Mouse (Mus musculus) granulocyte monocyte progenitor cell, adult 5-6 weeks (primary cell): ENCODE measurements around the gene Psmc5. TPM values are rescaled to one million over a fixed set of nuclear protein-coding genes. Genes with fewer than 3 reads are reported as not detected.
A peak's percentile ranks its signal among the peaks of the same experiment; 100 is the strongest.

Experiments
- ATAC-seq: replicated peaks from 2 replicates; pipeline ENCODE4 v1.8.0; 2016; ENCODE audit warnings: mild to moderate bottlenecking, moderate TSS enrichment, inconsistent platforms; ENCODE audit not compliant: poor library complexity, severe bottlenecking
- total RNA-seq, 2 experiments: library from RNA; stranded (forward) in 1 of 2; stranded (reverse) in 1 of 2; fragments of 200-712, 200-1000 nt in 1 of 2; fragments of >200 nt in 1 of 2; fragmentation: Nextera tagmentation in 1 of 2; gene quantifications; 2 replicates each; pipeline ENCODE4 v1.2.3; 2014 to 2017

Psmc5 gene
- total RNA-seq, 2 experiments from 2014 or later, result 106 to 108 TPM

GRCm38 (mm10) chr11:106305348-106306064 is 49.6 kb downstream of the Psmc5 start:
- peak; percentile 93 for ATAC-seq

- no peak for ATAC-seq
Observed at GRCm38 (mm10) chr11:106306065-106306385, 50.1 kb downstream of the Psmc5 start.

GRCm38 (mm10) chr11:106306758-106307157 is 50.8 kb downstream of the Psmc5 start:
- no peak for ATAC-seq

GRCm38 (mm10) chr11:106307432-106307831 is 51.5 kb downstream of the Psmc5 start:
- no peak for ATAC-seq

- ATAC-seq, result no peak
Observed at GRCm38 (mm10) chr11:106308162-106308561, 52.2 kb downstream of the Psmc5 start.

GRCm38 (mm10) chr11:106310123-106310522 is 54.2 kb downstream of the Psmc5 start:
- no peak for ATAC-seq

Other genes with a start within 250 kb of the Psmc5 start
- gene Kcnh6, start 248.0 kb upstream of the Psmc5 start, total RNA-seq (2014; fragmentation: Nextera tagmentation), result 0.21 TPM in 1 of 2 replicates, not detected in the other
- not detected in 2 replicates for gene Kcnh6, start 248.0 kb upstream of the Psmc5 start, total RNA-seq (2017)
- 54.6 and 55.2 TPM in 2 replicates for gene Dcaf7, start 219.3 kb upstream of the Psmc5 start, total RNA-seq (2014; fragmentation: Nextera tagmentation)
- gene Dcaf7, start 219.3 kb upstream of the Psmc5 start, total RNA-seq (2017), result 49.8 and 49.9 TPM in 2 replicates
- gene Taco1, start 190.1 kb upstream of the Psmc5 start, total RNA-seq (2014; fragmentation: Nextera tagmentation), result 6.9 and 8.9 TPM in 2 replicates
- gene Taco1, start 190.1 kb upstream of the Psmc5 start, total RNA-seq (2017), result 11.1 and 19.2 TPM in 2 replicates
- 30.4 and 32.1 TPM in 2 replicates for gene Map3k3, start 171.5 kb upstream of the Psmc5 start, total RNA-seq (2014; fragmentation: Nextera tagmentation)
- gene Map3k3, start 171.5 kb upstream of the Psmc5 start, total RNA-seq (2017), result 29.1 and 29.2 TPM in 2 replicates
- gene Gm10840, start 95.3 kb upstream of the Psmc5 start, total RNA-seq (2014; fragmentation: Nextera tagmentation), result not detected in 2 replicates
- not detected in 2 replicates for gene Gm10840, start 95.3 kb upstream of the Psmc5 start, total RNA-seq (2017)
- gene Limd2, start 95.3 kb upstream of the Psmc5 start, total RNA-seq (2014; fragmentation: Nextera tagmentation), result 196 and 197 TPM in 2 replicates
- gene Limd2, start 95.3 kb upstream of the Psmc5 start, total RNA-seq (2017), result 38.1 and 43.1 TPM in 2 replicates
- 40.5 and 42.3 TPM in 2 replicates for gene Strada, start 54.0 kb upstream of the Psmc5 start, total RNA-seq (2014; fragmentation: Nextera tagmentation)
- gene Strada, start 54.0 kb upstream of the Psmc5 start, total RNA-seq (2017), result 22.2 TPM in 2 replicates
- 30.2 and 56.2 TPM in 2 replicates for gene Ccdc47, start 39.8 kb upstream of the Psmc5 start, total RNA-seq (2014; fragmentation: Nextera tagmentation)
- 175 and 181 TPM in 2 replicates for gene Ccdc47, start 39.8 kb upstream of the Psmc5 start, total RNA-seq (2017)
- 51.1 and 55.5 TPM in 2 replicates for gene Ddx42, start 39.2 kb upstream of the Psmc5 start, total RNA-seq (2014; fragmentation: Nextera tagmentation)
- gene Ddx42, start 39.2 kb upstream of the Psmc5 start, total RNA-seq (2017), result 86.8 and 87.9 TPM in 2 replicates
- gene Ftsj3, start 75 bp upstream of the Psmc5 start, total RNA-seq (2014; fragmentation: Nextera tagmentation), result 60.5 and 82.1 TPM in 2 replicates
- gene Ftsj3, start 75 bp upstream of the Psmc5 start, total RNA-seq (2017), result 157 and 194 TPM in 2 replicates
- 76.4 and 91.7 TPM in 2 replicates for gene Smarcd2, start 16.8 kb downstream of the Psmc5 start, total RNA-seq (2014; fragmentation: Nextera tagmentation)
- 200 and 221 TPM in 2 replicates for gene Smarcd2, start 16.8 kb downstream of the Psmc5 start, total RNA-seq (2017)
- gene Tcam1, start 20.5 kb downstream of the Psmc5 start, total RNA-seq (2014; fragmentation: Nextera tagmentation), result 1.0 and 2.1 TPM in 2 replicates
- gene Tcam1, start 20.5 kb downstream of the Psmc5 start, total RNA-seq (2017), result 1.4 and 1.9 TPM in 2 replicates
- gene Gh, start 45.7 kb downstream of the Psmc5 start, total RNA-seq (2014; fragmentation: Nextera tagmentation), result not detected in 2 replicates
- not detected in 2 replicates for gene Gh, start 45.7 kb downstream of the Psmc5 start, total RNA-seq (2017)
- 52.9 and 54.1 TPM in 2 replicates for gene Cd79b, start 58.6 kb downstream of the Psmc5 start, total RNA-seq (2014; fragmentation: Nextera tagmentation)
- 23.8 and 31.5 TPM in 2 replicates for gene Cd79b, start 58.6 kb downstream of the Psmc5 start, total RNA-seq (2017)
- not detected in 2 replicates for gene Scn4a, start 97.1 kb downstream of the Psmc5 start, total RNA-seq (2014; fragmentation: Nextera tagmentation)
- gene Scn4a, start 97.1 kb downstream of the Psmc5 start, total RNA-seq (2017), result not detected in 2 replicates
- not detected in 2 replicates for gene Prr29, start 109.3 kb downstream of the Psmc5 start, total RNA-seq (2014; fragmentation: Nextera tagmentation)
- gene Prr29, start 109.3 kb downstream of the Psmc5 start, total RNA-seq (2017), result not detected in 2 replicates
- 58.3 and 65.0 TPM in 2 replicates for gene Icam2, start 131.9 kb downstream of the Psmc5 start, total RNA-seq (2014; fragmentation: Nextera tagmentation)
- 79.6 and 108 TPM in 2 replicates for gene Icam2, start 131.9 kb downstream of the Psmc5 start, total RNA-seq (2017)
- 81.3 and 84.3 TPM in 2 replicates for gene Ern1, start 231.7 kb downstream of the Psmc5 start, total RNA-seq (2014; fragmentation: Nextera tagmentation)
- gene Ern1, start 231.7 kb downstream of the Psmc5 start, total RNA-seq (2017), result 63.3 and 67.0 TPM in 2 replicates